Mouse (Mus musculus) forebrain, embryonic 15.5 days (tissue): Measurements from ENCODE around the gene Myo15. TPM values are rescaled to one million over a fixed set of nuclear protein-coding genes. Genes with fewer than 3 reads are reported as not detected.
"Not testable (repeated sequence)": the region's sequence is repeated elsewhere in the genome, so short reads cannot be mapped to it uniquely, and the experiment has no call there.

Experiments
- ATAC-seq: fragments of 200-750 bp; cut with Nextera tagmentation; replicated peaks from 2 replicates; pipeline ENCODE4 v1.8.0; 2017; ENCODE audit warnings: mild to moderate bottlenecking, moderate TSS enrichment, moderate library complexity
- H3K27ac ChIP-seq: fragments of 300-500 bp; sonication (generic); replicated peaks from 2 replicates; pipeline ENCODE4 v1.5.1; 2015; ENCODE audit warnings: mild to moderate bottlenecking, inconsistent platforms
- H3K27me3 ChIP-seq: fragments of 300-500 bp; sonication (generic); 2 replicates; pipeline ENCODE4 v1.6.1; 2015; ENCODE audit warnings: inconsistent platforms
- H3K36me3 ChIP-seq: fragments of 300-500 bp; sonication (generic); 2 replicates; pipeline ENCODE4 v1.6.1; 2015; ENCODE audit warnings: mild to moderate bottlenecking, inconsistent platforms
- H3K4me1 ChIP-seq: fragments of 300-500 bp; sonication (generic); 2 replicates; pipeline ENCODE4 v1.6.1; 2015; ENCODE audit warnings: inconsistent platforms
- H3K4me2 ChIP-seq: fragments of 300-500 bp; sonication (generic); replicated peaks from 2 replicates; pipeline ENCODE4 v1.6.1; 2015; ENCODE audit warnings: mild to moderate bottlenecking, inconsistent platforms
- H3K4me3 ChIP-seq: fragments of 300-500 bp; sonication (generic); 2 replicates; pipeline ENCODE4 v1.5.1; 2015; ENCODE audit warnings: mild to moderate bottlenecking, inconsistent platforms
- H3K9ac ChIP-seq: fragments of 300-500 bp; sonication (generic); replicated peaks from 2 replicates; pipeline ENCODE4 v1.6.1; 2015; ENCODE audit warnings: mild to moderate bottlenecking, inconsistent platforms
- H3K9me3 ChIP-seq: fragments of 300-500 bp; sonication (generic); 2 replicates; pipeline ENCODE4 v1.6.1; 2016; ENCODE audit warnings: inconsistent platforms
- WGBS: fragments of 180-500 bp; shearing (Covaris S2); methylation state at CpG from one replicate; pipeline ENCODE4 v1.1.7; 2015; ENCODE audit warnings: mixed read lengths; 5-methylcytosine and 5-hydroxymethylcytosine counted together
- polyA plus RNA-seq: library from polyadenylated mRNA; unstranded; fragments of >200 nt; fragmentation: Nextera tagmentation; extraction: Ambion mirVana; gene quantifications from 2 replicates; pipeline ENCODE4 v1.2.1, GENCODE M21; 2015

Myo15 gene
- polyA plus RNA-seq, result 0.05 TPM in 1 of 2 replicates, not detected in the other

- ATAC-seq, result no peak
- Histone ChIP-seq H3K4me2 (no peak within 1 kb of the TSS), H3K36me3 (peaks cover 54% of the 10 kb centered on the region), H3K4me3 (no peak within 1 kb of the TSS), H3K9me3 (no peaks in the 10 kb centered on the region), H3K9ac (no peak within 1 kb of the TSS), H3K27ac (no peak within 1 kb of the TSS), H3K27me3 (no peaks in the 10 kb centered on the region), H3K4me1 (no peaks in the 10 kb centered on the region)
- WGBS, result 88% methylated on average over 3 of the region's 3 CpGs
Measured at GRCm38 (mm10) chr11:60469039-60469438, at the start of gene Myo15. Myo15 (plus strand) TSS chr11:60469339.

- H3K27me3 ChIP-seq, result no peaks in the 10 kb centered on the region
- H3K36me3 ChIP-seq, result peaks cover 3% of the 10 kb centered on the region; the same call in 1 of the 2 replicates
- H3K9ac ChIP-seq, result no peak overlapping the region
- WGBS, result 62% methylated on average over 6 of the region's 6 CpGs
- H3K4me1 ChIP-seq, result peaks cover 19% of the 10 kb centered on the region
- H3K4me3 ChIP-seq, result no peak overlapping the region
- H3K4me2 ChIP-seq, result no peak overlapping the region
- ATAC-seq, result no peak
- H3K9me3 ChIP-seq, result no peaks in the 10 kb centered on the region
- no peak overlapping the region for H3K27ac ChIP-seq
Measured at GRCm38 (mm10) chr11:60422046-60422668, 47.0 kb upstream of the Myo15 start.

- no peak overlapping the region for H3K27ac ChIP-seq
- no peak overlapping the region for H3K4me2 ChIP-seq
- ATAC-seq, result no peak
- 73% methylated on average over 1 of the region's 1 CpGs for WGBS
- H3K4me1 ChIP-seq, result peaks cover 17% of the 10 kb centered on the region
- no peak overlapping the region for H3K9ac ChIP-seq
- no peak overlapping the region for H3K4me3 ChIP-seq
- no peaks in the 10 kb centered on the region for H3K9me3 ChIP-seq
- no peaks in the 10 kb centered on the region for H3K27me3 ChIP-seq
- H3K36me3 ChIP-seq, result peaks cover 7% of the 10 kb centered on the region; the same call in 1 of the 2 replicates
Measured at GRCm38 (mm10) chr11:60423006-60423405, 46.1 kb upstream of the Myo15 start.

- Histone ChIP-seq H3K4me2 (no peak overlapping the region), H3K4me3 (no peak overlapping the region), H3K9ac (no peak overlapping the region), H3K27me3 (no peaks in the 10 kb centered on the region), H3K9me3 (no peaks in the 10 kb centered on the region), H3K36me3 (peaks cover 24% of the 10 kb centered on the region; the same call in 1 of the 2 replicates), H3K27ac (no peak overlapping the region), H3K4me1 (no peaks in the 10 kb centered on the region)
- WGBS, result 72% methylated on average over 1 of the region's 1 CpGs
- ATAC-seq, result no peak
Measured at GRCm38 (mm10) chr11:60426417-60426816, 42.7 kb upstream of the Myo15 start.

- Histone ChIP-seq H3K27me3 (no peaks in the 10 kb centered on the region), H3K27ac (no peak overlapping the region), H3K36me3 (peaks cover 30% of the 10 kb centered on the region; the same call in 1 of the 2 replicates), H3K9me3 (no peaks in the 10 kb centered on the region), H3K4me3 (no peak overlapping the region), H3K9ac (no peak overlapping the region), H3K4me2 (no peak overlapping the region), H3K4me1 (no peaks in the 10 kb centered on the region)
- ATAC-seq, result no peak
- WGBS, result 98% methylated on average over 3 of the region's 3 CpGs
Measured at GRCm38 (mm10) chr11:60427628-60428027, 41.5 kb upstream of the Myo15 start.

GRCm38 (mm10) chr11:60433501-60433900 is 35.6 kb upstream of the Myo15 start:
- Histone ChIP-seq H3K36me3 (peaks cover 63% of the 10 kb centered on the region), H3K4me1 (no peaks in the 10 kb centered on the region), H3K27me3 (no peaks in the 10 kb centered on the region), H3K4me3 (no peak overlapping the region), H3K27ac (no peak overlapping the region), H3K9ac (no peak overlapping the region), H3K9me3 (no peaks in the 10 kb centered on the region), H3K4me2 (no peak overlapping the region)
- ATAC-seq, result no peak

GRCm38 (mm10) chr11:60435133-60435532 is 34.0 kb upstream of the Myo15 start:
- H3K4me2 ChIP-seq, result no peak overlapping the region
- no peak overlapping the region for H3K27ac ChIP-seq
- 94% methylated on average over 1 of the region's 1 CpGs for WGBS
- no peak for ATAC-seq
- H3K4me3 ChIP-seq, result no peak overlapping the region
- no peak overlapping the region for H3K9ac ChIP-seq
- no peaks in the 10 kb centered on the region for H3K27me3 ChIP-seq
- peaks cover 61% of the 10 kb centered on the region for H3K36me3 ChIP-seq
- no peaks in the 10 kb centered on the region for H3K4me1 ChIP-seq
- no peaks in the 10 kb centered on the region for H3K9me3 ChIP-seq

- Histone ChIP-seq H3K4me2 (no peak overlapping the region), H3K4me1 (no peaks in the 10 kb centered on the region), H3K36me3 (peaks cover 66% of the 10 kb centered on the region), H3K27ac (no peak overlapping the region), H3K27me3 (no peaks in the 10 kb centered on the region), H3K9ac (no peak overlapping the region), H3K9me3 (no peaks in the 10 kb centered on the region), H3K4me3 (no peak overlapping the region)
- ATAC-seq, result no peak
- WGBS, result 92% methylated on average over 3 of the region's 3 CpGs
Measured at GRCm38 (mm10) chr11:60436618-60437017, 32.5 kb upstream of the Myo15 start.

- not testable (repeated sequence) for H3K27me3 ChIP-seq, H3K4me3 ChIP-seq, H3K9me3 ChIP-seq, H3K9ac ChIP-seq, H3K27ac ChIP-seq, H3K4me1 ChIP-seq, H3K4me2 ChIP-seq, ATAC-seq
- peaks cover 74% of the 10 kb centered on the region for H3K36me3 ChIP-seq
- WGBS, result 26% methylated on average over 1 of the region's 1 CpGs
Measured at GRCm38 (mm10) chr11:60439621-60440020, 29.5 kb upstream of the Myo15 start.

- H3K9ac ChIP-seq, result no peak overlapping the region
- H3K4me2 ChIP-seq, result no peak overlapping the region
- H3K4me3 ChIP-seq, result no peak overlapping the region
- no peak for ATAC-seq
- WGBS, result 46% methylated on average over 7 of the region's 7 CpGs
- no peaks in the 10 kb centered on the region for H3K9me3 ChIP-seq
- no peaks in the 10 kb centered on the region for H3K27me3 ChIP-seq
- H3K36me3 ChIP-seq, result peaks cover 69% of the 10 kb centered on the region
- no peak overlapping the region for H3K27ac ChIP-seq
- H3K4me1 ChIP-seq, result no peaks in the 10 kb centered on the region
Measured at GRCm38 (mm10) chr11:60440176-60440575, 29.0 kb upstream of the Myo15 start.

- Histone ChIP-seq H3K4me2 (no peak overlapping the region), H3K27me3 (no peaks in the 10 kb centered on the region), H3K36me3 (peaks cover 49% of the 10 kb centered on the region), H3K4me3 (no peak overlapping the region), H3K4me1 (no peaks in the 10 kb centered on the region), H3K27ac (no peak overlapping the region), H3K9ac (no peak overlapping the region), H3K9me3 (no peaks in the 10 kb centered on the region)
- no peak for ATAC-seq
- WGBS, result 85% methylated on average over 6 of the region's 6 CpGs
Measured at GRCm38 (mm10) chr11:60442896-60443295, 26.2 kb upstream of the Myo15 start.

GRCm38 (mm10) chr11:60444007-60444406 is 25.1 kb upstream of the Myo15 start:
- H3K4me3 ChIP-seq, result no peak overlapping the region
- no peaks in the 10 kb centered on the region for H3K9me3 ChIP-seq
- H3K36me3 ChIP-seq, result peaks cover 40% of the 10 kb centered on the region
- H3K27ac ChIP-seq, result no peak overlapping the region
- WGBS, result 78% methylated on average over 4 of the region's 4 CpGs
- no peaks in the 10 kb centered on the region for H3K27me3 ChIP-seq
- H3K4me2 ChIP-seq, result no peak overlapping the region
- ATAC-seq, result no peak
- no peak overlapping the region for H3K9ac ChIP-seq
- H3K4me1 ChIP-seq, result no peaks in the 10 kb centered on the region
